8 mouse cellular contexts compared by ENCODE assay signal in genomic region chr1:171293351-171293750, GRCm38 (mm10). TPM values are rescaled to one million over a fixed set of nuclear protein-coding genes. Genes with fewer than 3 reads are reported as not detected.
DNase-seq lines count a peak whose midpoint lies in the region; ATAC-seq and TF ChIP-seq lines count a peak whose summit lies in the region.

No protein-coding gene starts in this region.

- peaks cover 25% of the 10 kb centered on the region for H3K27me3 ChIP-seq in erythroblast, embryonic 14.5 days (ENCODE audit: control insufficient read depth)
- peaks cover 8% of the 10 kb centered on the region for H3K27me3 ChIP-seq in megakaryocyte, embryonic 14.5 days (replicated peaks)
- H3K27me3 ChIP-seq in liver, embryonic 11.5 days (replicated peaks; ENCODE audit: control insufficient read depth, insufficient read depth, low read length): 0 out of 2 replicates have a peak, but pooled peaks cover 3% of the 10 kb centered on the region
- H3K27me3 ChIP-seq in stomach, postnatal 0 days (ENCODE audit: control insufficient read depth, insufficient read depth, low read length): no peaks in the 10 kb centered on the region

- H3K27ac ChIP-seq in liver, embryonic 11.5 days (ENCODE audit: low read depth, low read length): no peak overlapping the region
- H3K27ac ChIP-seq in stomach, postnatal 0 days (replicated peaks): peak overlapping the region; percentile 96; the same call in 1 of the 2 replicates

- 84% methylated on average over 3 of the region's 3 CpGs for WGBS in liver, embryonic 11.5 days
- WGBS in stomach, postnatal 0 days: 57% methylated on average over 3 of the region's 3 CpGs

- no peak for TF ChIP-seq EP300 in stomach, postnatal 0 days (optimal IDR thresholded peaks at IDR 0.05)

- no peak for TF ChIP-seq CTCF in stomach, postnatal 0 days (IDR thresholded peaks at IDR 0.05; ENCODE audit: low read depth)

- peak overlapping the region; percentile 65 for H3K4me2 ChIP-seq in liver, embryonic 11.5 days
- H3K4me2 ChIP-seq in stomach, postnatal 0 days (replicated peaks; ENCODE audit: low read depth): peak overlapping the region; percentile 74

- peaks cover 5% of the 10 kb centered on the region; the same call in 1 of the 2 replicates for H3K9me3 ChIP-seq in erythroblast, embryonic 14.5 days (ENCODE audit: control insufficient read depth, low read length)
- H3K9me3 ChIP-seq in megakaryocyte, embryonic 14.5 days: no peaks in the 10 kb centered on the region; the same call in 1 of the 2 replicates
- H3K9me3 ChIP-seq in liver, embryonic 11.5 days (ENCODE audit: control insufficient read depth, low read length): no peaks in the 10 kb centered on the region
- no peaks in the 10 kb centered on the region for H3K9me3 ChIP-seq in stomach, postnatal 0 days (ENCODE audit: control insufficient read depth, low read length)

- H3K36me3 ChIP-seq in erythroblast, embryonic 14.5 days (ENCODE audit: control insufficient read depth): peaks cover 23% of the 10 kb centered on the region
- peaks cover 28% of the 10 kb centered on the region for H3K36me3 ChIP-seq in megakaryocyte, embryonic 14.5 days (replicated peaks; ENCODE audit: low read length)
- H3K36me3 ChIP-seq in liver, embryonic 11.5 days (ENCODE audit: control insufficient read depth, insufficient read depth, low read length): peaks cover 8% of the 10 kb centered on the region; the same call in 1 of the 2 replicates
- H3K36me3 ChIP-seq in stomach, postnatal 0 days (ENCODE audit: control insufficient read depth, insufficient read depth, low read length): peaks cover 7% of the 10 kb centered on the region

- no peak overlapping the region; the same call in 1 of the 2 replicates for H3K9ac ChIP-seq in liver, embryonic 11.5 days (ENCODE audit: low read depth, low read length)
- H3K9ac ChIP-seq in stomach, postnatal 0 days (ENCODE audit: low read length): no peak overlapping the region

- no peak for ATAC-seq in erythroblast, adult 5-6 weeks (replicated peaks; ENCODE audit: low FRiP score, poor library complexity, severe bottlenecking)
- ATAC-seq in megakaryocyte, adult 5-6 weeks (ENCODE audit: poor library complexity, severe bottlenecking): no peak
- ATAC-seq in liver, embryonic 11.5 days (replicated peaks; ENCODE audit: low FRiP score): no peak
- ATAC-seq in stomach, postnatal 0 days (ENCODE audit: low FRiP score, low TSS enrichment): peak; percentile 11; the same call in 1 of the 2 replicates
- no peak for ATAC-seq in megakaryocyte progenitor cell, adult 5-6 weeks (replicated peaks; ENCODE audit: poor library complexity)

- H3K4me1 ChIP-seq in erythroblast, embryonic 14.5 days (ENCODE audit: control insufficient read depth): peaks cover 47% of the 10 kb centered on the region
- H3K4me1 ChIP-seq in megakaryocyte, embryonic 14.5 days: peaks cover 23% of the 10 kb centered on the region; the same call in 1 of the 2 replicates
- H3K4me1 ChIP-seq in liver, embryonic 11.5 days (replicated peaks; ENCODE audit: control insufficient read depth, insufficient read depth, low read length): peaks cover 6% of the 10 kb centered on the region
- H3K4me1 ChIP-seq in stomach, postnatal 0 days (replicated peaks; ENCODE audit: control insufficient read depth, insufficient read depth): peaks cover 2% of the 10 kb centered on the region; the same call in 1 of the 2 replicates

- H3K4me3 ChIP-seq in erythroblast, embryonic 14.5 days (replicated peaks): peak overlapping the region; percentile 96
- H3K4me3 ChIP-seq in megakaryocyte, embryonic 14.5 days (replicated peaks): peak overlapping the region; percentile 97
- peak overlapping the region; percentile 70; the same call in 1 of the 2 replicates for H3K4me3 ChIP-seq in liver, embryonic 11.5 days (ENCODE audit: low read depth, low read length)
- peak overlapping the region; percentile 80; the same call in 1 of the 2 replicates for H3K4me3 ChIP-seq in stomach, postnatal 0 days (ENCODE audit: low read depth, low read length)

- DNase-seq in liver, embryonic 11.5 days (ENCODE audit: low spot score): no peak
- peak; percentile 49 for DNase-seq in stomach, postnatal 0 days (ENCODE audit: low spot score)
- no peak for DNase-seq in right cerebral cortex, postnatal 4 days

RNA-seq across cellular contexts. Expression of gene Ufc1, which starts 1.5 kb away (rescaled TPM):
- polyA plus RNA-seq in erythroblast, embryonic 14.5 days (2012): 3.9 and 4.8 TPM in 2 replicates
- 23.4 and 28.6 TPM in 2 replicates for total RNA-seq in erythroblast, adult 5-6 weeks (2015; ENCODE audit: low replicate concordance)
- total RNA-seq in erythroblast, adult 5-6 weeks (2017; ENCODE audit: low replicate concordance): 13.9 and 19.3 TPM in 2 replicates
- polyA plus RNA-seq in megakaryocyte, embryonic 14.5 days (2012; ENCODE audit: insufficient read depth, low replicate concordance): 18.6 and 97.6 TPM in 2 replicates
- 95.3 and 105 TPM in 2 replicates for total RNA-seq in megakaryocyte, adult 5-6 weeks (2015)
- total RNA-seq in megakaryocyte, adult 5-6 weeks (2017): 54.6 and 78.6 TPM in 2 replicates
- polyA plus RNA-seq in liver, embryonic 11.5 days (2014; fragmentation: Nextera tagmentation; extraction: Ambion mirVana): 83.7 TPM in 2 replicates
- polyA plus RNA-seq in stomach, postnatal 0 days (2015; fragmentation: Nextera tagmentation; extraction: Ambion mirVana): 134 and 135 TPM in 2 replicates
- total RNA-seq in megakaryocyte progenitor cell, adult 5-6 weeks (2015): 127 and 149 TPM in 2 replicates
- total RNA-seq in megakaryocyte progenitor cell, adult 5-6 weeks (2017): 93.2 and 115 TPM in 2 replicates

RNA-seq across cellular contexts. Expression of gene Usp21, which starts 5.6 kb away (rescaled TPM):
- 8.4 and 13.0 TPM in 2 replicates for polyA plus RNA-seq in erythroblast, embryonic 14.5 days (2012)
- total RNA-seq in erythroblast, adult 5-6 weeks (2015; ENCODE audit: low replicate concordance): 9.6 and 12.1 TPM in 2 replicates
- total RNA-seq in erythroblast, adult 5-6 weeks (2017; ENCODE audit: low replicate concordance): 9.4 and 13.9 TPM in 2 replicates
- 33.2 and 67.7 TPM in 2 replicates for polyA plus RNA-seq in megakaryocyte, embryonic 14.5 days (2012; ENCODE audit: insufficient read depth, low replicate concordance)
- total RNA-seq in megakaryocyte, adult 5-6 weeks (2015): 41.1 and 41.9 TPM in 2 replicates
- total RNA-seq in megakaryocyte, adult 5-6 weeks (2017): 20.2 and 28.9 TPM in 2 replicates
- 51.0 and 53.1 TPM in 2 replicates for polyA plus RNA-seq in liver, embryonic 11.5 days (2014; fragmentation: Nextera tagmentation; extraction: Ambion mirVana)
- 25.0 and 26.4 TPM in 2 replicates for polyA plus RNA-seq in stomach, postnatal 0 days (2015; fragmentation: Nextera tagmentation; extraction: Ambion mirVana)
- 36.0 and 38.2 TPM in 2 replicates for total RNA-seq in megakaryocyte progenitor cell, adult 5-6 weeks (2015)
- 18.7 and 24.5 TPM in 2 replicates for total RNA-seq in megakaryocyte progenitor cell, adult 5-6 weeks (2017)

RNA-seq across cellular contexts. Expression of gene Ppox, which starts 12.4 kb away (rescaled TPM):
- 89.9 and 167 TPM in 2 replicates for polyA plus RNA-seq in erythroblast, embryonic 14.5 days (2012)
- total RNA-seq in erythroblast, adult 5-6 weeks (2015; ENCODE audit: low replicate concordance): 416 and 462 TPM in 2 replicates
- 506 and 765 TPM in 2 replicates for total RNA-seq in erythroblast, adult 5-6 weeks (2017; ENCODE audit: low replicate concordance)
- polyA plus RNA-seq in megakaryocyte, embryonic 14.5 days (2012; ENCODE audit: insufficient read depth, low replicate concordance): 17.0 and 28.8 TPM in 2 replicates
- total RNA-seq in megakaryocyte, adult 5-6 weeks (2015): 26.5 and 27.4 TPM in 2 replicates
- 14.5 and 18.0 TPM in 2 replicates for total RNA-seq in megakaryocyte, adult 5-6 weeks (2017)
- polyA plus RNA-seq in liver, embryonic 11.5 days (2014; fragmentation: Nextera tagmentation; extraction: Ambion mirVana): 131 and 133 TPM in 2 replicates
- 16.8 and 21.3 TPM in 2 replicates for polyA plus RNA-seq in stomach, postnatal 0 days (2015; fragmentation: Nextera tagmentation; extraction: Ambion mirVana)
- 18.0 and 20.2 TPM in 2 replicates for total RNA-seq in megakaryocyte progenitor cell, adult 5-6 weeks (2015)
- total RNA-seq in megakaryocyte progenitor cell, adult 5-6 weeks (2017): 10.3 and 15.0 TPM in 2 replicates

RNA-seq across cellular contexts. Expression of gene B4galt3, which starts 23.2 kb away (rescaled TPM):
- 11.1 and 11.6 TPM in 2 replicates for polyA plus RNA-seq in erythroblast, embryonic 14.5 days (2012)
- 8.1 and 11.3 TPM in 2 replicates for total RNA-seq in erythroblast, adult 5-6 weeks (2015; ENCODE audit: low replicate concordance)
- total RNA-seq in erythroblast, adult 5-6 weeks (2017; ENCODE audit: low replicate concordance): 7.7 and 29.1 TPM in 2 replicates
- polyA plus RNA-seq in megakaryocyte, embryonic 14.5 days (2012; ENCODE audit: insufficient read depth, low replicate concordance): 20.5 and 20.6 TPM in 2 replicates
- total RNA-seq in megakaryocyte, adult 5-6 weeks (2015): 17.8 and 20.4 TPM in 2 replicates
- 28.5 and 33.5 TPM in 2 replicates for total RNA-seq in megakaryocyte, adult 5-6 weeks (2017)
- polyA plus RNA-seq in liver, embryonic 11.5 days (2014; fragmentation: Nextera tagmentation; extraction: Ambion mirVana): 49.0 and 50.6 TPM in 2 replicates
- 32.9 and 34.2 TPM in 2 replicates for polyA plus RNA-seq in stomach, postnatal 0 days (2015; fragmentation: Nextera tagmentation; extraction: Ambion mirVana)
- 14.7 and 16.1 TPM in 2 replicates for total RNA-seq in megakaryocyte progenitor cell, adult 5-6 weeks (2015)
- 18.0 and 22.6 TPM in 2 replicates for total RNA-seq in megakaryocyte progenitor cell, adult 5-6 weeks (2017)

RNA-seq across cellular contexts. Expression of gene Dedd, which starts 35.6 kb away (rescaled TPM):
- 1.6 and 1.7 TPM in 2 replicates for polyA plus RNA-seq in erythroblast, embryonic 14.5 days (2012)
- total RNA-seq in erythroblast, adult 5-6 weeks (2015; ENCODE audit: low replicate concordance): 3.8 and 4.8 TPM in 2 replicates
- 4.3 and 6.7 TPM in 2 replicates for total RNA-seq in erythroblast, adult 5-6 weeks (2017; ENCODE audit: low replicate concordance)
- polyA plus RNA-seq in megakaryocyte, embryonic 14.5 days (2012; ENCODE audit: insufficient read depth, low replicate concordance): 19.6 and 45.4 TPM in 2 replicates
- total RNA-seq in megakaryocyte, adult 5-6 weeks (2015): 22.4 and 23.6 TPM in 2 replicates
- 12.1 and 13.1 TPM in 2 replicates for total RNA-seq in megakaryocyte, adult 5-6 weeks (2017)
- polyA plus RNA-seq in liver, embryonic 11.5 days (2014; fragmentation: Nextera tagmentation; extraction: Ambion mirVana): 34.8 and 37.5 TPM in 2 replicates
- 32.8 and 36.3 TPM in 2 replicates for polyA plus RNA-seq in stomach, postnatal 0 days (2015; fragmentation: Nextera tagmentation; extraction: Ambion mirVana)
- 24.6 and 25.4 TPM in 2 replicates for total RNA-seq in megakaryocyte progenitor cell, adult 5-6 weeks (2015)
- 11.6 and 18.6 TPM in 2 replicates for total RNA-seq in megakaryocyte progenitor cell, adult 5-6 weeks (2017)
